Mouse (Mus musculus) R1 (cell line): ENCODE results near the gene Dhx37.

ENCODE experiments used
- DNase-seq: peaks from one replicate; pipeline ENCODE4 v3.0.0-alpha.2; 2018; ENCODE audit warnings: low read depth, low spot score

The Dhx37 gene

DNA sequence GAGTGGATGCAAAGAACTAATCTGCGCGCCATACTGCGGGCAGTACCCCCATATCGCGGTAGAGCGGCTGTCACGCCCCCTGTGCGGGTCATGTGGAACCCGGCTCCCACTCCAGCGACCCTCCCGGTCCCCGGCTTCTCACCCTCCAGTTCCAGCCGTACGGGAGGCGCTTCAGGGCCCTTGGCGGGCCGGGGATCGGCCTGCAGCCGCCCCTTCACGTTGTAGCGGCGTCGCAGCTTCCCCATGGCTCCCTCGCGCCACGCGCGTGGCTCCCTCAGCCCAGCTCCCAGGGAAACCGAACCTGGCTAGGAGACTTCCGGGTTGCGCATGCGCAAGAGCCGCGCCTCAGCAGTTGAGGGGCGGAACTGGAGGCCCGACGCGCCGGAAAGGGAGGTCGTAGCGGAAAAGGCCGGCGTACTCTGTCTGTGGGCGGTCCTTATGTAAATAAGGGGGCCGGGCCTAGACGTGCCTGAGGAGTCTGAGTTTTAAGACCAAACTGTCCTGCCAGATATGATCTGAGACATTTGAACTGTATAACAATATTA, at the start of gene Dhx37:
TSS of gene Dhx37 (minus strand) at position 329 of the 545 bp plus-strand sequence.
- DNase-seq, result peak; percentile 98

GRCm38 (mm10) chr5:125482474-125482873, 48.6 kb upstream of the Dhx37 start:
- no peak for DNase-seq

DNA sequence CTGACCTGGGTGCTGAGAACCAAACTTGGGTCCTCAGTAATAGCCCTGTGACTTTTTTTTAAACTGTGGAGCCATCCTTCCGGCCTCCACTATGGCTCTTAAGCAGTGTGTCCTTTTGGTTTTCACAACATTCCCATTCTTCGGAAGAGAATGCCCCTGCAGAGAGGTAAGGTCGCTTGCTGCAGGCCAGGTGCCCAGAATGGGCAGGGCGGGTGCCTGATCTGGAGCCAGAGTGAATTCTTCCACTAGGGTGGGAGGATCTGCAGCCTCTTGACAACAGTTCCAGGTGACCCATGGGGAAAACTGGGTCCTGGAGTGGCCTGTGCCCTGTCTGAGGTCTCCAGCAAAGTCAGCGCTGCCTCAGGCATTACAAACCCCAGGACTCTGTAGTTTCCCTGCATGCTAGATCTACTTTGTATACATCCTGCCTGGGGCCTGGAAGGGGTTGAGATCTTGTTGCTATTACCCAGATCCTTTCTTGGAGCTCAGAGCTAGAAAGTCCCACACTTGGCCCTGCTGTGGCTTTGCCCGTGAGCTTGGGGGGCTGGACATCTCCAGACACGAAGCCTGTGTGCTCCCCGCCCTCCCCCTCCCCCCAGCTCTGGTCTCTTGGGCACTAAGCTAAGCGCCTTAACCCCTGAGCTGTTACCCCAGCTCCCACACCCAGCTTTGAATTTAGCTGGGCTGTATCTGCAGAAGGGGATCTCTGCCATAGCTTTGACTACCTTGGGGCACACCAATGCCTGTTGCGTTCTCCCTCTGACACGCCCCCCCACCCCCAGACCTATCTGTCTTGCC, 46.7 kb upstream of the Dhx37 start:
- DNase-seq, result no peak

- DNase-seq, result no peak
Measured at GRCm38 (mm10) chr5:125479376-125479775, 45.5 kb upstream of the Dhx37 start.

- no peak for DNase-seq
Measured at GRCm38 (mm10) chr5:125478037-125478436, 44.1 kb upstream of the Dhx37 start.

- no peak for DNase-seq
Measured at GRCm38 (mm10) chr5:125477533-125477932, 43.6 kb upstream of the Dhx37 start.

DNA sequence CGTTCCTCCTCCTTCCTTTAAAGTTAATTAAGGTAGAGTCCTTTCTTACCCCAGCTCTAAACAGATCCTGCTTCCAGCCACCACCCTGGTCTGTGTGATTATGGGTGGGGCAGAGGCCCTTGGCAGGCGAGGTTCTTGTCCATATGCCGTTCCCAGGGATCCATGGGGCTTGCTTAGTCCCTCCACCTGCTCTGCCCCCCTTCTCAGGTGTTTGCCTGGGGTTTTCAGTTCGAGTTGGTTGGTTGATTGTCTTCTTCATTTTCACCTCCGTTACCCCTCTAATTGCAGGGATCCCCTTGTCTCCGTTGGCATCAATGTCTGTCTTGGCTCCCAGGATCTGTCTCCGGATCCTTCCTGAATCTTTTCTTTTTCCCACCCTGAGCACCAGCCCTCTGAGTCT, 42.9 kb upstream of the Dhx37 start:
- no peak for DNase-seq

DNA sequence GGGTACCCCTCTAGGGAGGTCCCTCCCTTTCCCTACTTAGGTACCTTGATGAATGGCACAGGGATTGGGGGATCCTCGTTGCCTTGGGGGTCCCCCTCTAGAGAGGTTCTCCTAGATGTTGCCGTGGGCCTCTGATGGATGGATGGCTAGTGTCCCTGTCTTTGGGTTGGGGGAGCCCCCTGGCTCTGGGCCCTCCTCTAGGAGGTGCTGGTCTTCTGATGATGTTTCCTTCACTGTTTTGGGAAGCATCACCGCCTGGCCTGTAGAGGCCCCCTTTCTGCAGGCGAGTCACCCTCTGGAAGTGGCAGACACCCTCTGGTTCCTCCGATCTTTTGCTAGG, 42.3 kb upstream of the Dhx37 start:
- no peak for DNase-seq

DNA sequence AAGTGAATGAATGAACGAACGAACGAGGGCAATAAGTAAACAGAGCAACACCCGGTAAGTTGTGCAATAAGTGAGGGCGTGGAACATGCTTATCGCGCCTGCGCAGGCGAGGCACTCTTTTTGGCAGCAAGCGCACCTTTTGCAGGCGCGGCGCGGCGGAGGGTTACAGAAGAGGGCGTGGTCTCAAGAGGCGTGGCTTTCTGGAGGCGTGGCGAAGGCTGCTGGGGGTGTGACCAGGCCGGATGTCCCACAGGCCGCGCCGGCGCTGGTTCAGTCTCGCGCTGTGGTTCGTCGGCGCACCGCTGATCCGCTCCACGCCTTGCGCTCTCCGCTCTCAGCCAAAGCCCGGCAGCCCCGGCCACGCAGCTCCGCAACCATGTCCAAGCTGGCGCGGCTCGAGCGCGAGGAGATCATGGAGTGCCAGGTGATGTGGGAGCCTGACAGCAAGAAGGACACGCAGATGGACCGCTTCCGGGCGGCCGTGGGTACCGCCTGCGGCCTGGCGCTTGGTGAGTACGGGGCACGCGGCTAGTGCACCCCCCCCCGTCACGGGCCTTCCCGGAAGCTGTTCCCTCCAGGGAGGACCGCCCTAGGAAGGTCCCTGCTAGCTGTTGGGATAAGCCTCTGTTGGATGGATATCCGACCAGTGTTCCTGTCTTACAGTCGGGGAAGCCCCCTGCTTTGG, 41.8 kb upstream of the Dhx37 start, which contains the start of gene Aacs:
TSS of gene Aacs (plus strand) at position 214 of the 685 bp plus-strand sequence.
- peak; percentile 95 for DNase-seq

DNA sequence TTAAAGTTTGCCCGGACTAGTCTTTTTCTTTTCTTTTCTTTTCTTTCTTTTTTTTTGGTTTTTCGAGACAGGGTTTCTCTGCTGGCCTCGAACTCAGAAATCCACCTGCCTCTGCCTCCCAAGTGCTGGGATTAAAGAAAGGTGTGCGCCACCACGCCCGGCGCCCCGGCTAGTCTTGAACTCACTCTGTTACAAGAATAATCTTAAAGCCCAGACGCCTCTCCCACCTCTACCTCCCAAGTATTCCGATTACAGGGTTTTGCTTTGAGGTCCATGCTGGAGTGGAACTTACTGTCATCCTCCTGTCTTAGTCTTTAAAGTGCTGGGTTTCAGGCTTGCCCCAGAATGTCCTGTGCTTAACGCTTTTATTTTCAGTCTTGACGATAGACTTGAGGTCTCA, 41.1 kb upstream of the Dhx37 start:
- DNase-seq, result no peak

DNA sequence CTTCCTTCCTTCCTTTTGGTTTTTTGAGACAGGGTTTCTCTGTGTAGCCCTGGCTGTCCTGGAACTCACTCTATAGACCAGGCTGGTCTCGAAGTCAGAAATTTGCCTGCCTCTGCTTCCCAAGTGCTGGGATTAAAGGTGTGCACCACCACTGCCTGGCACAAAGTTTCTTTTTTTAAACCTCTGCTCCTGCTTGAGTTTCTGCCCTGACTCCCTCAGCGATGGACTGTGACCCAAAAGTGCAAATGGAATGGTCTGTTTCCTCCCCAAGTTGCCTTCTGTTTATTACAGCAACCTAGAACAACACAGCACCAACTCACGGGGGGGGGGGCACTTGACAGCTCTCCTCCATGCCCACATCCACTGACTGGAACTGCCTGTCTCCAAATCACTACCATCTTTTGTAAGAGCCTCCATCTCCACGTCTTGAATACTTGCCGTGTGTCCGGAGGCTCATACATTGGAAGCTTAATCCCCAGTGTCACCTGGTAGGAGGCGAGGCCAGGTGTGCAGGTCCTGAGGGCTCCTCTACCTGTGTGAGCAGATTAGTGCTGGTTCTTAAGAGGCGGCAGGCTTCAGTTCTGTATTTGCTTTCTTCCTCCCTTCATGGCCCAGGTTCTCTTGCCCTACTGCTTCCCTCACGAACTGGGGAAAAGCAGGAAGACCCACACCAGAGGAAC, 39.0 kb upstream of the Dhx37 start:
- no peak for DNase-seq

- DNase-seq, result no peak
Measured at GRCm38 (mm10) chr5:125470713-125471112, 36.8 kb upstream of the Dhx37 start.

DNA sequence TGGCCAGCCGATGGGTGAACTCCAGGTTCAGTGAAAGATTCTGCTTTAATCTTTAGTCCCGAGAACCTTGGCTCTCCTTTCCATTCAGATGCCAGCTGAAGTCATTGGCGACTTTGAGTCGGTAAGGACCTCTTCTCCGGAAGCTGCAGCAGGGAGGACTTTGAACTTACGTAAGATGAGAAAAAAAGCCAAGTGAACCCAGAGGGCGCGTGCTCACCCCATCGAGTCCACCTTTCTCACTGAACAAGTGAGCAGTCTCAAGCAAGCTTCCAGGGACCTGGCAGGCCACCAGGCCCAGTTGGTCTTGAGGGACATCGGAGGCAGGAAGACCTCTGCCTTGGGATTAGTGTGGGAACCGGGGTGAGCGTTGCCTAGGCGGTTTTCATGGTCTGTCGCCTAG, 33.3 kb upstream of the Dhx37 start:
- no peak for DNase-seq

GRCm38 (mm10) chr5:125466483-125466882, 32.6 kb upstream of the Dhx37 start:
- no peak for DNase-seq

- peak; percentile 100 for DNase-seq
Measured at GRCm38 (mm10) chr5:125465701-125466106, 31.8 kb upstream of the Dhx37 start.

GRCm38 (mm10) chr5:125465192-125465591, 31.3 kb upstream of the Dhx37 start:
- DNase-seq, result no peak

DNA sequence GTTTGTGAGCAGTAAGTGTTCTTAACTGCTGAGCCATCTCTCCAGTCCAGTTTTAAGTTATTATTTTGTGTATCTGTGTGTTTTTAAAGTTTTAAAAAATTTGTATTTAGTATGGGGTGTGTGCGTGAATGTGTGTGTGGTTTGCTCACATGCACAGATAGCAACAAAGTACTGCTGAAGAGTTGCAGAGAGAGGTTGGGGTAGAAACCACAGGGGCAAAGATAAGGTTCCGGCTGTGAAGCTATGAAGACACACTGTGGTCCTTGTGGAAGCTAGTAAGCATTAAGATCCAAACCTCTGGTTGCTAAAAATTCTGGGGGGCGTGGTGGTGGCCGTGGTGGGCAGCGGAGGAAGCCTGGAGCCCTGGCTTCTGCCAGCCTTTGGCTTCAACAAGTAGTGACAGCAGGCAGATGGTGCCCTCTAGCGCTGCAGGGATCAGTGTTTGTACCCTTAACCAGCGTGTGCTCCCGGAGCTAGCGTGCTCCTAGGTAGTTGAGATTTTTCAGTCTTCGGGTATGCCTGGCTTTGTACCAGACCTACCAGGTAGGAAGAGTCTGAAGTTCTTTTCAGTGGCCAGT, 28.0 kb upstream of the Dhx37 start:
- DNase-seq, result no peak

- DNase-seq, result no peak
Measured at GRCm38 (mm10) chr5:125460574-125460973, 26.7 kb upstream of the Dhx37 start.

DNA sequence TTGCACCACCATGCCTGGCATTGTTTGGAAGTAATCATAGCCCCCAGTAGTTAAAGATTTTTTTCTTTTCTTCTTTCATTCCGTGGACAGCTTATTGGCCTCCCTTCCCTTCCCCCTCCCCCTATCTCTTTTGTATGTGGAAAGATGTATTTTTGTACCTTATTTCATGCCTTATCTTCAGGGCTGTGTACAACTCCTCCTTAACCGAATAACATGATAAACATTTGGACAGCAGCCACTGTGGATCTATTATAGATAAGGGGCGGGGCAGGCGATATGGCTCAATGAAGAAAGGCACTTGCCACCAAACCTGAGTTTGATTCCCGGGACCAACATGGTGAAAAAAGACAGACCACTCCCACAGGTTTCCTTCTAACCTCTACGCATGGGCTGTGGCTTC, 23.6 kb upstream of the Dhx37 start:
- DNase-seq, result no peak

- DNase-seq, result no peak
Measured at GRCm38 (mm10) chr5:125456100-125456499, 22.2 kb upstream of the Dhx37 start.

- no peak for DNase-seq
Measured at GRCm38 (mm10) chr5:125452573-125452972, 18.7 kb upstream of the Dhx37 start.

DNA sequence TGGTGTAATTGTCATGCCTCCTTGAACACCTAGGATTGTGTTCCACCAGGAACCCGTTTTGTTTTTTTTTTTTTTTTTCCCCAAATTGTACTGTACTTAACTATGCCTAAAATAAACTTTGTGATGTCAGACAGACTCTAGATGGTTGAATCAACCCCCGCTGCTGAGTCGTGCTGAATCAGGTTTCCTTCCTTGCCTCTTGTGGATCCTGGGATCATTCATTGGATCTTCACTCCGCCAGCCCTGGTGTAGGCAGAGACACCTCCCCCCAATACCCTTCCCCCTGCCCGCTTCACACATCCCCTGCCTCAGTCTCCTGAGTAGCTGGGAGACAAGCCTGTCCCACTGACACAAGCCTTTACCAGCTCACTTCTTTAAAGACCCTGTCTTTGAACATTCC, 15.4 kb upstream of the Dhx37 start:
- no peak for DNase-seq
